Mouse (Mus musculus) ES-E14 (cell line): Measurements from ENCODE around the gene Nup210l. TPM values are rescaled to one million over a fixed set of nuclear protein-coding genes. Genes with fewer than 3 reads are reported as not detected.

Source experiments
- DNase-seq: peaks from one replicate; pipeline ENCODE4 v3.0.0-alpha.2; 2013; ENCODE audit warnings: low read depth, low spot score
- H3K27ac ChIP-seq: 2 replicates; pipeline ENCODE4 v1.5.1; 2012; ENCODE audit warnings: low read depth, mild to moderate bottlenecking, low read length, moderate library complexity, mixed read lengths; ENCODE audit not compliant: poor library complexity, insufficient read depth, severe bottlenecking
- H3K36me3 ChIP-seq: 2 replicates; pipeline ENCODE4 v1.6.1; 2012; ENCODE audit warnings: mild to moderate bottlenecking, low read length, moderate library complexity, mixed read lengths; ENCODE audit not compliant: control insufficient read depth, poor library complexity, insufficient read depth, severe bottlenecking
- H3K4me1 ChIP-seq, 2 experiments: fragments of 150-350 bp in 1 of 2; sonication (generic) in 1 of 2; 2 replicates each; pipeline ENCODE4 v1.6.1; 2012; ENCODE audit warnings: low read length in 2 of 2, mild to moderate bottlenecking in 1 of 2, mixed read lengths in 1 of 2; ENCODE audit not compliant: control insufficient read depth in 2 of 2, insufficient read depth in 2 of 2, poor library complexity in 1 of 2
- H3K4me3 ChIP-seq, 2 experiments: fragments of 150-350 bp in 1 of 2; sonication (generic) in 1 of 2; 2 replicates each; pipeline ENCODE4 v1.5.1; 2012; ENCODE audit warnings: low read length in 2 of 2, low read depth in 1 of 2, mild to moderate bottlenecking in 1 of 2, mixed read lengths in 1 of 2; ENCODE audit not compliant: insufficient read depth in 1 of 2, poor library complexity in 1 of 2, severe bottlenecking in 1 of 2
- H3K9ac ChIP-seq: 2 replicates; pipeline ENCODE4 v1.6.1; 2012; ENCODE audit warnings: low read depth, mild to moderate bottlenecking, low read length, mixed read lengths; ENCODE audit not compliant: poor library complexity, insufficient read depth, severe bottlenecking
- H3K9me3 ChIP-seq: fragments of 150-350 bp; sonication (generic); 2 replicates; pipeline ENCODE4 v1.6.1; 2012; ENCODE audit warnings: low read depth, mild to moderate bottlenecking, low read length; ENCODE audit not compliant: control insufficient read depth, insufficient read depth
- CHD2 ChIP-seq: IDR thresholded peaks from 2 replicates; pipeline ENCODE4 v1.6.1; 2014; ENCODE audit warnings: mild to moderate bottlenecking, low read depth, low read length, inconsistent platforms
- HCFC1 ChIP-seq: IDR thresholded peaks from 2 replicates; pipeline ENCODE4 v1.6.1; 2012; ENCODE audit warnings: low read length, inconsistent platforms, borderline replicate concordance; ENCODE audit not compliant: insufficient read depth
- MAFK ChIP-seq: IDR thresholded peaks from 2 replicates; pipeline ENCODE4 v1.6.1; 2014; ENCODE audit warnings: mild to moderate bottlenecking, low read depth, low read length, inconsistent platforms; ENCODE audit not compliant: insufficient read depth
- ZC3H11A ChIP-seq: IDR thresholded peaks from 2 replicates; pipeline ENCODE4 v1.6.1; 2012; ENCODE audit warnings: low read depth, mild to moderate bottlenecking, inconsistent platforms, low read length, borderline replicate concordance
- ZNF384 ChIP-seq: IDR thresholded peaks from 2 replicates; pipeline ENCODE4 v1.6.1; 2012; ENCODE audit warnings: low read depth, low read length, inconsistent platforms
- in situ Hi-C, 2 experiments: fragments of 600-800 bp; cut with MboI; formaldehyde crosslinking; loops; one replicate each; pipeline ENCODE4 v1.15.1; 2025; ENCODE audit warnings: low sequenced_read_pairs in 2 of 2, inconsistent platforms in 1 of 2; ENCODE audit not compliant: unreplicated experiment in 2 of 2
- total RNA-seq: library from RNA; depleted of rRNA; stranded (reverse); fragments of 300-350 nt; gene quantifications from 2 replicates; pipeline ENCODE4 v1.2.3, GENCODE M21; 2012; rRNA removed

Gene Nup210l
- 0.80 and 0.85 TPM in 2 replicates for total RNA-seq

DNA sequence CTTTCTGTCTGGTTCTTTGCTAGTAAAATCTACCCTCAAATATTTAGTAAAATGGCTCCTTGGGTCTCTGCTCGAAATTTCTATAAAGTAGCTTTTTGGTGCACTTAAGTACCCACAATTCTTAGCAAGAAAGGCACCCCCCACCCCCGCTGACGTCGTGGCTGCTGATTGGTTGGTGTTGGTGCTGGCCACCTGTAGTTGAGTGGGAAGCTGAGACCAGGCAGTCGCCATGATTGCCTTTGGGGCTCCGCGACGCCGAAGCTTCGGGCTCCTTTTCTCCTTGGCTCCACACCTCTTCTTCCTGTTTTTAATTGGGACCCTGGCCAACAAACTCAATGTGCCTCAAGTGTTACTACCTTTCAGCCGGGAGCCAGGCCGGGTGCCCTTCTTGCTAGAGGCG is at the start of gene Nup210l:
Gene Nup210l (plus strand): TSS at position 195 of the 400 bp plus-strand sequence.
- no peak for TF ChIP-seq ZC3H11A
- H3K27ac ChIP-seq = no peak within 1 kb of the TSS
- H3K9me3 ChIP-seq = no peaks in the 10 kb centered on the region
- H3K4me3 ChIP-seq = no peak within 1 kb of the TSS
- no peak within 1 kb of the TSS; the same call in 1 of the 2 replicates for H3K9ac ChIP-seq
- in situ Hi-C loops = no loop called here
- no peak for DNase-seq
- peaks cover 1 to 11% of the 10 kb centered on the region in 2 experiments for H3K4me1 ChIP-seq
- H3K36me3 ChIP-seq = peaks cover 9% of the 10 kb centered on the region

- H3K36me3 ChIP-seq = peaks cover 15% of the 10 kb centered on the region
- H3K4me3 ChIP-seq = no peak overlapping the region
- no peak for TF ChIP-seq CHD2
- no peak for TF ChIP-seq MAFK
- no peak for TF ChIP-seq ZC3H11A
- TF ChIP-seq HCFC1 = no peak
- no peak for TF ChIP-seq ZNF384
- H3K9me3 ChIP-seq = no peaks in the 10 kb centered on the region
- no peaks in the 10 kb centered on the region; a peak in 1 of 4 replicates for H3K4me1 ChIP-seq
- H3K27ac ChIP-seq = no peak overlapping the region
- in situ Hi-C loops = no loop called here
- DNase-seq = no peak
- no peak overlapping the region for H3K9ac ChIP-seq
These were observed 42.4 kb upstream of the Nup210l start for GRCm38 (mm10) chr3:90061549-90061948.

DNA sequence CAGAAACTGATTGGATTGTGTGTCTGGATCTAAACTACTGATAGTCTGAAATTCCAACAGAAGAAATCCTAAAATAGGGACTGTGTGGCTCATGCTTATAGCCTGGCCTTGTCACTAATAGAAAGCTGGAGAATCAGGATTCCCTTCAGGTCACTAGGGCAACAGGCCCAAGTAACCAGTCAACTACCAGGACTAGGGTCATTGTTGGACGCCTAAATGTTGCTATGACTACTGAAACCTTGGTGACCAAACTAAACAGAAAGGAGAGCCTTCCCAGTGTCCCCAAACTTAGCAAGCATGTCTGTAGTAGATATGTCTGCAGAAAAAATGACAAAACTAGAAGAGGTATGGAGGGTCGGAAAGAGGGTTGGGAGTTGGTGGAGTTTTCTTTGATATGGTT is 41.4 kb upstream of the Nup210l start:
- no peaks in the 10 kb centered on the region; a peak in 1 of 4 replicates for H3K4me1 ChIP-seq
- DNase-seq = no peak
- no peak overlapping the region for H3K9ac ChIP-seq
- H3K4me3 ChIP-seq = no peak overlapping the region
- in situ Hi-C loops = no loop called here
- no peak for TF ChIP-seq MAFK
- TF ChIP-seq CHD2 = no peak
- no peak for TF ChIP-seq ZC3H11A
- H3K9me3 ChIP-seq = no peaks in the 10 kb centered on the region
- H3K36me3 ChIP-seq = peaks cover 12% of the 10 kb centered on the region
- no peak overlapping the region for H3K27ac ChIP-seq

DNA sequence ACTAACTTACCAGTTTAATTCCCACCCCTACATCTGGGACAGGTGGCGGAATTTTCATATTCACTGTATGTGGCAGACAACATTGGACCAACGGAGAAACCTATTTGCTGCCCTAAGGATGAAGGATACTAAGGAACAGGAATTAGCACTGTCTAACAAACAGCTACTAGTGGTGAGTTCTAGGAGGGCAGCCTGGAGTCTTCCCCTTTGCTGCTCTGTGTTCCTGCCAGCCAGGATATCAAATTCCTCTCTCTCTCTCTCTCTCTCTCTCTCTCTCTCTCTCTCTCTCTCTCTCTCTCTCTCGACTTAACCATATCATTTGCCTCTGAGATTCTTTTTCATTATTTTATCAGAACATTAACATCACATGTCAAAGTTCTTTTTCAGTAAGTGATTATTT is 39.5 kb upstream of the Nup210l start:
- Histone ChIP-seq H3K4me1 (no peaks in the 10 kb centered on the region; a peak in 1 of 4 replicates), H3K9me3 (no peaks in the 10 kb centered on the region), H3K27ac (no peak overlapping the region), H3K4me3 (no peak overlapping the region), H3K36me3 (peaks cover 8% of the 10 kb centered on the region), H3K9ac (no peak overlapping the region)
- in situ Hi-C loops = no loop called here
- TF ChIP-seq HCFC1 (no peak), ZNF384 (no peak), ZC3H11A (no peak), MAFK (no peak), CHD2 (no peak)
- no peak for DNase-seq

DNA sequence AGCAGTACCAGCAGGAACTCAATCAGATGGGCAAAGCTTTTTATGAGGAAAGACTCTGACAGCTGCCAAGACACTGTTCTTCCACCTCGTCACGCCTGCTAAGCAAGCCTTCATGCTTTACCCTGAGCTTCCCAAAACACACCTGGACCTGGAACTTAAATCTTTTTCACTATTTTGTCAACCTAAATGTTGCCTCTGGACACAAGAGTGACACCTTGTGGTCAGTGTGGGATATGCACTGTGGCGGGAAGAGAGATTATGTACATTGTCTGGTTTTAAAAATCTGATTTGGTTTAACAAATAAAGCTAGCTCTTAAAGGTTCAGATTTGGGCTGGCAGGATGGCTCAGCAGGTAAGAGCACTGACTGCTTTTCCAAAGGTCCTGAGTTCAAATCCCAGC is 38.4 kb upstream of the Nup210l start:
- TF ChIP-seq MAFK (no peak), ZNF384 (no peak), ZC3H11A (no peak), CHD2 (no peak)
- DNase-seq = no peak
- Histone ChIP-seq H3K4me3 (no peak overlapping the region), H3K36me3 (peaks cover 5% of the 10 kb centered on the region), H3K4me1 (no peaks in the 10 kb centered on the region; a peak in 1 of 4 replicates), H3K9ac (no peak overlapping the region), H3K27ac (no peak overlapping the region), H3K9me3 (no peaks in the 10 kb centered on the region)
- in situ Hi-C loops = no loop called here
